Mouse (Mus musculus) MEL (cell line): ENCODE results near the gene Hat1. TPM values are rescaled to one million over a fixed set of nuclear protein-coding genes. Genes with fewer than 3 reads are reported as not detected.
A peak's percentile ranks its signal among the peaks of the same experiment; 100 is the strongest.

Experiments
- DNase-seq: peaks from one replicate; pipeline ENCODE4 v3.0.0; 2011; ENCODE audit warnings: low read depth, low spot score
- H3K27ac ChIP-seq: 2 replicates; pipeline ENCODE4 v1.5.1; 2012; ENCODE audit warnings: low read depth, mild to moderate bottlenecking, control low read depth, low read length, moderate library complexity; ENCODE audit not compliant: control insufficient read depth
- H3K27me3 ChIP-seq, 2 experiments: fragments of 150-350 bp in 1 of 2; sonication (generic) in 1 of 2; 2 replicates each; pipeline ENCODE4 v1.6.1; 2012; ENCODE audit warnings: low read length in 2 of 2, mild to moderate bottlenecking in 2 of 2, improper control_type of control experiment in 1 of 2, moderate library complexity in 1 of 2; ENCODE audit not compliant: insufficient read depth in 2 of 2, control insufficient read depth in 1 of 2
- H3K36me3 ChIP-seq, 2 experiments: 2 replicates each; pipeline ENCODE4 v1.6.1; 2012 to 2014; ENCODE audit warnings: low read length in 2 of 2, improper control_type of control experiment in 1 of 2, inconsistent platforms in 1 of 2, mild to moderate bottlenecking in 1 of 2; ENCODE audit not compliant: insufficient read depth in 2 of 2, control insufficient read depth in 1 of 2
- H3K4me1 ChIP-seq, 2 experiments: fragments of 150-350 bp in 1 of 2; sonication (generic) in 1 of 2; 2 replicates each; pipeline ENCODE4 v1.6.1; 2012; ENCODE audit warnings: low read length in 2 of 2, improper control_type of control experiment in 1 of 2, mild to moderate bottlenecking in 1 of 2; ENCODE audit not compliant: insufficient read depth in 2 of 2, control insufficient read depth in 1 of 2
- H3K4me3 ChIP-seq, 2 experiments: fragments of 150-350 bp in 1 of 2; sonication (generic) in 1 of 2; 2 replicates each; pipeline ENCODE4 v1.5.1; 2012; ENCODE audit warnings: low read depth in 2 of 2, low read length in 2 of 2, mild to moderate bottlenecking in 2 of 2, moderate library complexity in 2 of 2, control low read depth in 1 of 2, improper control_type of control experiment in 1 of 2; ENCODE audit not compliant: control insufficient read depth in 1 of 2, insufficient read depth in 1 of 2
- H3K79me2 ChIP-seq: 2 replicates; pipeline ENCODE4 v1.6.1; 2012; ENCODE audit warnings: mild to moderate bottlenecking, low read length, moderate library complexity; ENCODE audit not compliant: control insufficient read depth, poor library complexity, insufficient read depth
- H3K9ac ChIP-seq: 2 replicates; pipeline ENCODE4 v1.6.1; 2012; ENCODE audit warnings: low read depth, mild to moderate bottlenecking, control low read depth, low read length, moderate library complexity; ENCODE audit not compliant: control insufficient read depth, poor library complexity, severe bottlenecking
- H3K9me3 ChIP-seq: fragments of 150-350 bp; sonication (generic); replicated peaks from 2 replicates; pipeline ENCODE4 v1.6.1; 2012; ENCODE audit warnings: mild to moderate bottlenecking, low read length, improper control_type of control experiment, moderate library complexity; ENCODE audit not compliant: insufficient read depth
- BHLHE40 ChIP-seq: IDR thresholded peaks from 2 replicates; pipeline ENCODE4 v1.6.1; 2012; ENCODE audit warnings: low read depth, mild to moderate bottlenecking, inconsistent platforms, low read length, improper control_type of control experiment, borderline replicate concordance
- CHD1 ChIP-seq: IDR thresholded peaks from 2 replicates; pipeline ENCODE4 v1.6.1; 2012; ENCODE audit warnings: low read depth, mild to moderate bottlenecking, inconsistent platforms, low read length, improper control_type of control experiment
- CHD2 ChIP-seq: IDR thresholded peaks from 2 replicates; pipeline ENCODE4 v1.6.1; 2011; ENCODE audit warnings: low read length, improper control_type of control experiment
- CTCF ChIP-seq, 3 experiments: IDR thresholded peaks in 2 of 3; conservative IDR thresholded peaks in 1 of 3; 2 replicates each; pipeline ENCODE4 v1.5.1; 2011 to 2012; ENCODE audit warnings: low read length in 3 of 3, low read depth in 2 of 3, mild to moderate bottlenecking in 2 of 3, improper control_type of control experiment in 1 of 3, inconsistent platforms in 1 of 3, mixed read lengths in 1 of 3, moderate library complexity in 1 of 3; ENCODE audit not compliant: control insufficient read depth in 1 of 3, insufficient read depth in 1 of 3, poor library complexity in 1 of 3, severe bottlenecking in 1 of 3
- E2F4 ChIP-seq: IDR thresholded peaks from 2 replicates; pipeline ENCODE4 v1.6.1; 2011; ENCODE audit warnings: low read depth, low read length, improper control_type of control experiment, borderline replicate concordance
- ELF1 ChIP-seq: IDR thresholded peaks from 2 replicates; pipeline ENCODE4 v1.6.1; 2014; ENCODE audit warnings: low read depth, mild to moderate bottlenecking, inconsistent platforms, low read length, improper control_type of control experiment, moderate library complexity
- ETS1 ChIP-seq: IDR thresholded peaks from 2 replicates; pipeline ENCODE4 v1.6.1; 2012; ENCODE audit warnings: low read depth, mild to moderate bottlenecking, inconsistent platforms, low read length, improper control_type of control experiment, moderate library complexity
- HCFC1 ChIP-seq: IDR thresholded peaks from 2 replicates; pipeline ENCODE4 v1.6.1; 2012; ENCODE audit warnings: low read depth, mild to moderate bottlenecking, inconsistent platforms, low read length, improper control_type of control experiment, moderate library complexity
- JUND ChIP-seq: IDR thresholded peaks from 2 replicates; pipeline ENCODE4 v1.6.1; 2011; ENCODE audit warnings: low read depth, mild to moderate bottlenecking, improper control_type of control experiment, low read length
- KAT2A ChIP-seq: conservative IDR thresholded peaks from 2 replicates; pipeline ENCODE4 v1.6.1; 2012; ENCODE audit warnings: low read depth, low read length, improper control_type of control experiment, inconsistent platforms
- MAFK ChIP-seq: IDR thresholded peaks from 2 replicates; pipeline ENCODE4 v1.6.1; 2011; ENCODE audit warnings: low read depth, mild to moderate bottlenecking, low read length, improper control_type of control experiment, borderline replicate concordance
- MAX ChIP-seq: IDR thresholded peaks from 2 replicates; pipeline ENCODE4 v1.6.1; 2011; ENCODE audit warnings: low read length, improper control_type of control experiment
- MAZ ChIP-seq: IDR thresholded peaks from 2 replicates; pipeline ENCODE4 v1.6.1; 2012; ENCODE audit warnings: low read depth, mild to moderate bottlenecking, inconsistent platforms, low read length, improper control_type of control experiment
- MEF2A ChIP-seq: IDR thresholded peaks from 2 replicates; pipeline ENCODE4 v1.6.1; 2014; ENCODE audit warnings: low read depth, mild to moderate bottlenecking, inconsistent platforms, low read length, improper control_type of control experiment; ENCODE audit not compliant: poor library complexity, insufficient replicate concordance, severe bottlenecking; ENCODE audit errors: extremely low read depth
- MXI1 ChIP-seq: IDR thresholded peaks from 2 replicates; pipeline ENCODE4 v1.6.1; 2011; ENCODE audit warnings: mild to moderate bottlenecking, low read depth, low read length, improper control_type of control experiment
- MYB ChIP-seq: IDR thresholded peaks from 2 replicates; pipeline ENCODE4 v1.6.1; 2011; ENCODE audit warnings: mild to moderate bottlenecking, low read depth, low read length, improper control_type of control experiment
- MYC ChIP-seq: IDR thresholded peaks from 2 replicates; pipeline ENCODE4 v1.6.1; 2011; ENCODE audit warnings: low read depth, mild to moderate bottlenecking, low read length, improper control_type of control experiment, moderate library complexity
- POLR2AphosphoS2 ChIP-seq: IDR thresholded peaks from 2 replicates; pipeline ENCODE4 v1.6.1; 2011; ENCODE audit warnings: low read length, improper control_type of control experiment
- POLR2AphosphoS5 ChIP-seq: IDR thresholded peaks from 2 replicates; pipeline ENCODE4 v1.6.1; 2012; ENCODE audit warnings: low read depth, borderline replicate concordance, mild to moderate bottlenecking, inconsistent platforms, low read length, moderate library complexity, mixed read lengths
- RAD21 ChIP-seq: IDR thresholded peaks from 2 replicates; pipeline ENCODE4 v1.6.1; 2011; ENCODE audit warnings: mild to moderate bottlenecking, low read depth, low read length, improper control_type of control experiment
- RCOR1 ChIP-seq: IDR thresholded peaks from 2 replicates; pipeline ENCODE4 v1.6.1; 2012; ENCODE audit warnings: low read depth, mild to moderate bottlenecking, inconsistent platforms, low read length, improper control_type of control experiment
- SIN3A ChIP-seq: IDR thresholded peaks from 2 replicates; pipeline ENCODE4 v1.6.1; 2012; ENCODE audit warnings: low read length, improper control_type of control experiment, inconsistent platforms
- SMC3 ChIP-seq: IDR thresholded peaks from 2 replicates; pipeline ENCODE4 v1.6.1; 2011; ENCODE audit warnings: low read depth, low read length, improper control_type of control experiment
- TAL1 ChIP-seq: IDR thresholded peaks from 2 replicates; pipeline ENCODE4 v1.6.1; 2012; ENCODE audit warnings: mild to moderate bottlenecking, inconsistent platforms, low read length, moderate library complexity, mixed read lengths
- TBP ChIP-seq: IDR thresholded peaks from 2 replicates; pipeline ENCODE4 v1.8.0; 2011; ENCODE audit warnings: low read depth, low read length, improper control_type of control experiment
- TCF12 ChIP-seq: IDR thresholded peaks from 2 replicates; pipeline ENCODE4 v1.6.1; 2014; ENCODE audit warnings: low read depth, mild to moderate bottlenecking, inconsistent platforms, low read length, improper control_type of control experiment, moderate library complexity
- UBTF ChIP-seq: IDR thresholded peaks from 2 replicates; pipeline ENCODE4 v1.6.1; 2012; ENCODE audit warnings: low read depth, mild to moderate bottlenecking, inconsistent platforms, low read length, improper control_type of control experiment, moderate library complexity, borderline replicate concordance; ENCODE audit not compliant: insufficient read depth
- USF1 ChIP-seq: IDR thresholded peaks from 2 replicates; pipeline ENCODE4 v1.6.1; 2014; ENCODE audit warnings: low read depth, mild to moderate bottlenecking, inconsistent platforms, low read length, improper control_type of control experiment, moderate library complexity
- USF2 ChIP-seq, 2 experiments: IDR thresholded peaks; 2 replicates each; pipeline ENCODE4 v1.6.1; 2011 to 2012; ENCODE audit warnings: improper control_type of control experiment in 2 of 2, low read length in 2 of 2, borderline replicate concordance in 1 of 2, inconsistent platforms in 1 of 2, low read depth in 1 of 2, mild to moderate bottlenecking in 1 of 2; ENCODE audit not compliant: insufficient read depth in 1 of 2
- ZC3H11A ChIP-seq: IDR thresholded peaks from 2 replicates; pipeline ENCODE4 v1.6.1; 2012; ENCODE audit warnings: low read depth, mild to moderate bottlenecking, inconsistent platforms, low read length, improper control_type of control experiment
- ZKSCAN1 ChIP-seq: IDR thresholded peaks from 2 replicates; pipeline ENCODE4 v1.6.1; 2012; ENCODE audit warnings: low read depth, mild to moderate bottlenecking, inconsistent platforms, low read length, improper control_type of control experiment, moderate library complexity
- ZMIZ1 ChIP-seq: IDR thresholded peaks from 2 replicates; pipeline ENCODE4 v1.6.1; 2012; ENCODE audit warnings: low read depth, mild to moderate bottlenecking, inconsistent platforms, low read length, improper control_type of control experiment, moderate library complexity
- ZNF384 ChIP-seq: IDR thresholded peaks from 2 replicates; pipeline ENCODE4 v1.6.1; 2012; ENCODE audit warnings: low read depth, mild to moderate bottlenecking, inconsistent platforms, low read length, improper control_type of control experiment
- polyA plus RNA-seq, 2 experiments: library from polyadenylated mRNA; stranded (reverse) in 1 of 2; unstranded in 1 of 2; fragments of >175 nt in 1 of 2; fragments of >200 nt in 1 of 2; gene quantifications; 2 replicates each; pipeline versions ENCODE4 v1.2.1 to v1.2.4; 2012; ENCODE audit warnings: low replicate concordance in 2 of 2, low read depth in 1 of 2; ENCODE audit not compliant: insufficient read length in 2 of 2, insufficient read depth in 1 of 2, missing spikeins in 1 of 2
- total RNA-seq: library from RNA; depleted of rRNA; stranded (reverse); fragments of 300-350 nt; gene quantifications from 2 replicates; pipeline ENCODE4 v1.2.3, GENCODE M21; 2012

Gene Hat1
- total and polyA plus RNA-seq, 3 experiments, result 167 TPM; not detected in 1

DNA sequence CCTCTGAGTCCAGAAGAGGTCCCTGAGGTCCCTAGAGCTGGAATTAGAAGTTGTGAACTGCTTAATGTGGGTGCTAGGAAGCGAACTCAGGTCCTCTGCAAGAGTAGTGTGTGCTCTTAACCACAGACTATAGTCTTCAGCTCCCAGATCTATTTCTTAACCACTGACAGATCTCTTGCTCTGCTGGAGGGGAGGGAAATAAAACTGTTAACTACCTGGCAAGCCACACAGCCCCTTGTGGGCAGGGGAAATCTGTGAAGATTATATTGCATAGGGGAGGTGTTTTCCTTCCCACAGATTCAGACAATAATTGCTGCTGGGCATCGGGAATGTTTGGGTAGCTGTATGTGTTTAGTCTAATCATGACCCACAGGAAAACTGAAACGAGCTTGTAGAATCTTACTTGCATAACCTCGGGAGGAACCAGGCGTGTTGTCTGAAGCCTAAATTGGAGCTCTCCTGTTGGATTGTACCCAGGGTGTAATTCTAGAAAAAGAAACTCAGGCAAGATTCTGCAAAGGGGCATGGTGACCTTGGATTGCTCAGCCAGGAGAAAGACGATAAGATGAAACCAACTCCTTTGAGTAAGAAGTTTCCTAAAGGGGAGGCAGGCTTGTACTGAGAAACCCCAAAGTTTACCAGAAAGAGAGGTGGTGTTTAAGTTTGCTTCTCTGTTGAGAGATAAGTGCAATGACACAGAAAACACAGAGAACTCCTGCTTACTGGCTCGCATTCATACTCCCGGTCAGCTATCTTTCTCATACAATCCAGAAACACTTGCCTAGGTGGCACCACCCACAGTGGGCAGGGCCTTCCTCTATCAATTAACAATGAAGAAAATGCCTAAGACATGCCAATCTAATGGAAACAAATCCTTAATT, 14.2 kb upstream of the Hat1 start (continued):
- TF ChIP-seq POLR2AphosphoS5 (no peak), POLR2AphosphoS2 (no peak), RCOR1 (no peak), ELF1 (no peak)

DNA sequence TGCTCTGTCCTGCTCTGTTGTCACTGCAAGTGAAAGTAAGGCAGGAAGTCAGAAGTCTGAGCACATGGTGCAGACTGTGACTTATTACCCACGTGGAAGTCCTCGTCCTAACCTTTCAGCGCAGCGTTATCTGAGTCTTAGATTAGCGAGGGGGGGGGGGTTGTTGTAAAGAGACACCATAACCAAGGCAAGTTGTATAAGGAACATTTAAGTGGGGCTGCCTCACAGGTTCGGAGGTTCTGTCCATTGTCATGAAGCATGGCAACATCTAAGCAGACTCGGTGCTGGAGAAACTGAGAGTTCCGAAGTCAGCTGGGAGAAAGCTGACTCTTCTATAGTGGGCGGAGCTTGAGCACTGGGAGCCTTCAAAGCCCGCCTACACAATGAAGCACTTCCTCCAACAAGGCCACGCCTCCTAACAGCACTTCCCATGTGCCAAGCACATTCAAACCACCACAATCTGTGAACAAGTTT, 12.3 kb upstream of the Hat1 start:
- H3K36me3 ChIP-seq, result peaks cover 0 to 22% of the 10 kb centered on the region in 2 experiments; a peak in 2 of 4 replicates
- H3K27ac ChIP-seq, result peak overlapping the region; percentile 88
- H3K79me2 ChIP-seq, result no peaks in the 10 kb centered on the region; the same call in 1 of the 2 replicates
- peak overlapping the region; percentile 81 for H3K9ac ChIP-seq
- H3K27me3 ChIP-seq, result no peaks in the 10 kb centered on the region
- H3K4me1 ChIP-seq, result peaks cover 4 to 25% of the 10 kb centered on the region in 2 experiments
- peak overlapping the region; percentile 55 for H3K4me3 ChIP-seq
- DNase-seq, result peak; percentile 96
- no peaks in the 10 kb centered on the region for H3K9me3 ChIP-seq
- peak; percentile 67 for TF ChIP-seq USF1
- no peak for TF ChIP-seq MAZ
- TF ChIP-seq POLR2AphosphoS2, result peak; percentile 85
- no peak for TF ChIP-seq MYB
- TF ChIP-seq ZC3H11A, result no peak
- TF ChIP-seq ZMIZ1, result peak; percentile 63; the same call in 1 of the 2 replicates
- no peak for TF ChIP-seq SMC3
- peak; percentile 100 for TF ChIP-seq MYC
- TF ChIP-seq RCOR1, result no peak
- peak; percentile 72 for TF ChIP-seq TBP
- no peak for TF ChIP-seq E2F4
- TF ChIP-seq ETS1, result peak; percentile 74
- no peak for TF ChIP-seq KAT2A
- peak; percentile 25; the same call in 1 of the 2 replicates for TF ChIP-seq ELF1
- TF ChIP-seq ZNF384, result no peak
- no peak for TF ChIP-seq MEF2A
- TF ChIP-seq ZKSCAN1, result no peak
- TF ChIP-seq MAFK, result no peak
- TF ChIP-seq RAD21, result no peak
- TF ChIP-seq BHLHE40, result no peak
- no peak for TF ChIP-seq JUND
- TF ChIP-seq MAX, result peak; percentile 99
- no peak for TF ChIP-seq POLR2AphosphoS5
- peak; percentile 100 for TF ChIP-seq MXI1
- no peak for TF ChIP-seq USF2 (IDR thresholded peaks at IDR 0.05; ENCODE audit: borderline replicate concordance in 1 of 2, insufficient read depth in 1 of 2, low read depth in 1 of 2, low read length in 2 of 2)
- no peak for TF ChIP-seq TAL1
- TF ChIP-seq TCF12, result no peak
- no peak for TF ChIP-seq CTCF (IDR thresholded peaks at IDR 0.05 in 2 of 3, conservative IDR thresholded peaks at IDR 0.05 in 1 of 3; ENCODE audit: control insufficient read depth in 1 of 3, insufficient read depth in 1 of 3, low read depth in 2 of 3, low read length in 3 of 3, poor library complexity in 1 of 3, severe bottlenecking in 1 of 3)
- no peak for TF ChIP-seq UBTF
- peak; percentile 97 for TF ChIP-seq SIN3A
- TF ChIP-seq HCFC1, result peak; percentile 62
- TF ChIP-seq CHD1, result no peak
- no peak for TF ChIP-seq CHD2
